Mouse (Mus musculus): ENCODE results near the gene Defb45. TPM values are rescaled to one million over a fixed set of nuclear protein-coding genes. Genes with fewer than 3 reads are reported as not detected.
A peak's percentile ranks its signal among the peaks of the same experiment; 100 is the strongest.

Gene Defb45
- polyA plus RNA-seq, 2 experiments = not detected

DNA sequence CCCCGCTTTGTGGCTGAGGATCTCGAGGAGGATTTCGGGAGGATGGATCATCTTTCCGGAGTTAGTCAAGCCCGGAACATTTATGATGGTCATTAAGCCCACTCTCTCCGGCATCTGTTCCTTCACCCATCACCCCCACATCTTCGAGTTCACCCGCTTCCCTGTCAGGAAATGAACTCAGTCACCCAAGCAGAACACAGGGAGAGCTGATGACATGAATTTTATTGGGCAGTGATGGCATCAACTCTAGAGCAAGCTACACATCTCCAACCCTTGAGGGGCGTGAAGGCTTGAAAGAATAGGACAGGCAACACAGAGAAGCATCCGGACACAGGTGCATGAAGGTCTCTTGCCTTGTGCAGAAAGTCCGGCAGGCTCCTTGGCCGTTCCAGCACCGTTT is 23.0 kb upstream of the Defb45 start:
- WGBS (ENCODE audit: insufficient replicate concordance) = 48% methylated on average over 13 of the region's 13 CpGs
- no peak overlapping the region for H3K4me3 ChIP-seq (ENCODE audit: insufficient read depth in 1 of 2, low read depth in 2 of 2, low read length in 2 of 2)
- H3K27me3 ChIP-seq (ENCODE audit: control insufficient read depth, insufficient read depth, low read length) = peaks cover 20% of the 10 kb centered on the region
- H3K4me2 ChIP-seq (ENCODE audit: low read depth) = no peak overlapping the region
- H3K9me3 ChIP-seq (ENCODE audit: control insufficient read depth, low read length) = no peaks in the 10 kb centered on the region
- H3K4me1 ChIP-seq (replicated peaks; ENCODE audit: control insufficient read depth in 2 of 2, insufficient read depth in 2 of 2, low read length in 1 of 2) = no peaks in the 10 kb centered on the region
- DNase-seq (ENCODE audit: low read depth in 3 of 3, low spot score in 3 of 3) = no peak
- no peaks in the 10 kb centered on the region for H3K36me3 ChIP-seq (replicated peaks; ENCODE audit: control insufficient read depth, insufficient read depth, low read depth)
- no peak overlapping the region for H3K27ac ChIP-seq
- H3K9ac ChIP-seq (replicated peaks) = no peak overlapping the region
- no peak for ATAC-seq (ENCODE audit: insufficient read depth)
- no peak for TF ChIP-seq EP300 (IDR thresholded peaks at IDR 0.05; ENCODE audit: low read depth)
- no peak for TF ChIP-seq CTCF (IDR thresholded peaks at IDR 0.05; ENCODE audit: low read depth)

- peaks cover 4% of the 10 kb centered on the region for H3K27me3 ChIP-seq (ENCODE audit: control insufficient read depth, insufficient read depth, low read length)
- no peaks in the 10 kb centered on the region for H3K36me3 ChIP-seq (replicated peaks; ENCODE audit: control insufficient read depth, insufficient read depth, low read depth)
- H3K9me3 ChIP-seq (ENCODE audit: control insufficient read depth, low read length) = no peaks in the 10 kb centered on the region
- H3K27ac ChIP-seq = no peak overlapping the region
- DNase-seq (ENCODE audit: low read depth in 3 of 3, low spot score in 3 of 3) = no peak
- no peak overlapping the region for H3K9ac ChIP-seq (replicated peaks)
- no peak overlapping the region for H3K4me3 ChIP-seq (ENCODE audit: insufficient read depth in 1 of 2, low read depth in 2 of 2, low read length in 2 of 2)
- no peak for TF ChIP-seq EP300 (IDR thresholded peaks at IDR 0.05; ENCODE audit: low read depth)
- no peak for TF ChIP-seq CTCF (IDR thresholded peaks at IDR 0.05; ENCODE audit: low read depth)
- ATAC-seq (ENCODE audit: insufficient read depth) = no peak
- H3K4me2 ChIP-seq (ENCODE audit: low read depth) = no peak overlapping the region
- H3K4me1 ChIP-seq (replicated peaks; ENCODE audit: control insufficient read depth in 2 of 2, insufficient read depth in 2 of 2, low read length in 1 of 2) = no peaks in the 10 kb centered on the region
- 36% methylated on average over 9 of the region's 9 CpGs for WGBS (ENCODE audit: insufficient replicate concordance)
These were observed 21.4 kb upstream of the Defb45 start for GRCm38 (mm10) chr2:152620367-152621134.

GRCm38 (mm10) chr2:152617374-152617773 is 18.2 kb upstream of the Defb45 start:
- Histone ChIP-seq H3K4me1 (replicated peaks; ENCODE audit: control insufficient read depth in 2 of 2, insufficient read depth in 2 of 2, low read length in 1 of 2) (no peaks in the 10 kb centered on the region), H3K27ac (no peak overlapping the region), H3K9ac (replicated peaks) (no peak overlapping the region), H3K27me3 (ENCODE audit: control insufficient read depth, insufficient read depth, low read length) (no peaks in the 10 kb centered on the region), H3K9me3 (ENCODE audit: control insufficient read depth, low read length) (no peaks in the 10 kb centered on the region), H3K4me2 (ENCODE audit: low read depth) (no peak overlapping the region), H3K36me3 (replicated peaks; ENCODE audit: control insufficient read depth, insufficient read depth, low read depth) (no peaks in the 10 kb centered on the region), H3K4me3 (ENCODE audit: insufficient read depth in 1 of 2, low read depth in 2 of 2, low read length in 2 of 2) (no peak overlapping the region)
- ATAC-seq (ENCODE audit: insufficient read depth) = no peak
- DNase-seq (ENCODE audit: low read depth in 3 of 3, low spot score in 3 of 3) = no peak
- 49% methylated on average over 5 of the region's 5 CpGs for WGBS (ENCODE audit: insufficient replicate concordance)
- TF ChIP-seq CTCF (IDR thresholded peaks at IDR 0.05; ENCODE audit: low read depth) (peak; percentile 61), EP300 (IDR thresholded peaks at IDR 0.05; ENCODE audit: low read depth) (no peak)

DNA sequence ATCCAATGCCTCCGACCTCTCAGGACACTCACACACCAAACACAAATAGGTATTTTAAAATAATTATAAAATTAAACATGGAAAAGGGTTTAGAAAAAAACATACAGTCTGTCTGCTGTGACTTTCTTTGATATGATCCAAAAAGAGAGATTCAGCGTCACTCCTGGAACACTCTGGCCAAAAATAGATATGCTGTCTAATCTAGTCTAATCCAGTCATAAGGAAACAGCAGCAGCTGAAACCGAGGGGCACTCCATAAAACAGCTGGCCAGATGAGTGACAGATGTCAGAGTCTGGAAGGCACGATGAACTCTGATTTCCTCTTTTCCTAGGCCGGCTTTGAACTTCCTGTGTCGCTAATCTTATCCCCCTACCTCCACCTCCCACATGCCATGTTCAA is 17.3 kb upstream of the Defb45 start:
- Histone ChIP-seq H3K9ac (replicated peaks) (no peak overlapping the region), H3K9me3 (ENCODE audit: control insufficient read depth, low read length) (no peaks in the 10 kb centered on the region), H3K4me1 (replicated peaks; ENCODE audit: control insufficient read depth in 2 of 2, insufficient read depth in 2 of 2, low read length in 1 of 2) (no peaks in the 10 kb centered on the region), H3K4me2 (ENCODE audit: low read depth) (no peak overlapping the region), H3K4me3 (ENCODE audit: insufficient read depth in 1 of 2, low read depth in 2 of 2, low read length in 2 of 2) (no peak overlapping the region), H3K36me3 (replicated peaks; ENCODE audit: control insufficient read depth, insufficient read depth, low read depth) (no peaks in the 10 kb centered on the region), H3K27me3 (ENCODE audit: control insufficient read depth, insufficient read depth, low read length) (no peaks in the 10 kb centered on the region), H3K27ac (no peak overlapping the region)
- DNase-seq (ENCODE audit: low read depth in 3 of 3, low spot score in 3 of 3) (no peak), ATAC-seq (ENCODE audit: insufficient read depth) (no peak)
- 18% methylated on average over 6 of the region's 6 CpGs for WGBS (ENCODE audit: insufficient replicate concordance)
- no peak for TF ChIP-seq EP300 (IDR thresholded peaks at IDR 0.05; ENCODE audit: low read depth)
- no peak for TF ChIP-seq CTCF (IDR thresholded peaks at IDR 0.05; ENCODE audit: low read depth)

DNA sequence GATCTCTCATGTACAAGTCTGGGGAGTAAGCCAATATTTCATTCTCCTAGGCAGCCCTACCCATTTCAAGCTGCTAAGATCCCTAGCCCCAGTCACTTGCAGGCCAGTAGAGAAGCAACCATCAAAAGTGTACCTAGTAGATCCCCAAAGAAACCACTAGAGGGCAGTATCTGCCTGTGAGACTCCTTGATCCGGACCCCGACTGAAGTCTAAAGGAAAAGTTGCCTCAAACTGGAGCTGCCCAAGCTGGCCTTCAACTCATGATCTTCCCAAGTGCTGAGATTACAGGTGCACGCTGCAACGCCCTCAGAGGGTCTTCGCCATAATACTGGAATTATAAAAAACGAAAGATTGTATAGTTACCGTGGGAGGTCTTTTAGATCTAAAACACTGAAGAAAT is 16.4 kb upstream of the Defb45 start:
- H3K27ac ChIP-seq = no peak overlapping the region
- H3K4me2 ChIP-seq (ENCODE audit: low read depth) = no peak overlapping the region
- no peaks in the 10 kb centered on the region for H3K9me3 ChIP-seq (ENCODE audit: control insufficient read depth, low read length)
- ATAC-seq (ENCODE audit: insufficient read depth) (no peak), DNase-seq (ENCODE audit: low read depth in 3 of 3, low spot score in 3 of 3) (peak; percentile 33 to 37 (median 35))
- no peaks in the 10 kb centered on the region for H3K36me3 ChIP-seq (replicated peaks; ENCODE audit: control insufficient read depth, insufficient read depth, low read depth)
- no peak overlapping the region for H3K4me3 ChIP-seq (ENCODE audit: insufficient read depth in 1 of 2, low read depth in 2 of 2, low read length in 2 of 2)
- 9% methylated on average over 7 of the region's 7 CpGs for WGBS (ENCODE audit: insufficient replicate concordance)
- no peaks in the 10 kb centered on the region for H3K4me1 ChIP-seq (replicated peaks; ENCODE audit: control insufficient read depth in 2 of 2, insufficient read depth in 2 of 2, low read length in 1 of 2)
- no peaks in the 10 kb centered on the region for H3K27me3 ChIP-seq (ENCODE audit: control insufficient read depth, insufficient read depth, low read length)
- H3K9ac ChIP-seq (replicated peaks) = no peak overlapping the region
- TF ChIP-seq CTCF (IDR thresholded peaks at IDR 0.05; ENCODE audit: low read depth) (peak; percentile 85), EP300 (IDR thresholded peaks at IDR 0.05; ENCODE audit: low read depth) (no peak)
